Mouse (Mus musculus) lung, postnatal 0 days (tissue): ENCODE measurements around the gene Zfp759.
"Not testable (repeated sequence)": the region's sequence is repeated elsewhere in the genome, so short reads cannot be mapped to it uniquely, and the experiment has no call there.

ENCODE experiments used
- CTCF ChIP-seq: IDR thresholded peaks from 2 replicates; pipeline ENCODE4 v1.5.1; 2016; ENCODE audit warnings: antibody characterized with exemption, mild to moderate bottlenecking
- EP300 ChIP-seq: IDR thresholded peaks from 2 replicates; pipeline ENCODE4 v1.6.1; 2016; ENCODE audit warnings: antibody characterized with exemption, mild to moderate bottlenecking, control low read depth

- not testable (repeated sequence) for TF ChIP-seq CTCF, EP300
These were observed 5.3 kb upstream of the Zfp759 start, which contains the start of gene Rslcan18 for GRCm38 (mm10) chr13:67116163-67116562.
